Mouse (Mus musculus): Measurements from ENCODE around the gene Hist2h4.
"Not testable (repeated sequence)": the region's sequence is repeated elsewhere in the genome, so short reads cannot be mapped to it uniquely, and the experiment has no call there.

The Hist2h4 gene

GRCm38 (mm10) chr3:96262979-96263550 is at the start of gene Hist2h4:
Hist2h4 (minus strand) TSS chr3:96263311.
- DNase-seq (ENCODE audit: low read depth, low spot score), result peak; percentile 95

GRCm38 (mm10) chr3:96312341-96313098 is 49.4 kb upstream of the Hist2h4 start:
- DNase-seq (ENCODE audit: low read depth, low spot score), result no peak

- no peak for DNase-seq (ENCODE audit: low read depth, low spot score)
Measured at GRCm38 (mm10) chr3:96309441-96309840, 46.3 kb upstream of the Hist2h4 start.

GRCm38 (mm10) chr3:96306506-96306905 is 43.4 kb upstream of the Hist2h4 start:
- peak; percentile 37 for DNase-seq (ENCODE audit: low read depth, low spot score)

GRCm38 (mm10) chr3:96302076-96302475 is 39.0 kb upstream of the Hist2h4 start:
- no peak for DNase-seq (ENCODE audit: low read depth, low spot score)

GRCm38 (mm10) chr3:96300706-96301529 is 37.8 kb upstream of the Hist2h4 start:
- no peak for DNase-seq (ENCODE audit: low read depth, low spot score)

- no peak for DNase-seq (ENCODE audit: low read depth, low spot score)
Measured at GRCm38 (mm10) chr3:96299562-96299961, 36.5 kb upstream of the Hist2h4 start.

- DNase-seq (ENCODE audit: low read depth, low spot score), result no peak
Measured at GRCm38 (mm10) chr3:96298360-96298759, 35.2 kb upstream of the Hist2h4 start.

- DNase-seq (ENCODE audit: low read depth, low spot score), result no peak
Measured at GRCm38 (mm10) chr3:96293787-96294186, 30.7 kb upstream of the Hist2h4 start, which contains the start of gene Fcgr1. Fcgr1 (minus strand) TSS chr3:96293969.

- no peak for DNase-seq (ENCODE audit: low read depth, low spot score)
Measured at GRCm38 (mm10) chr3:96293368-96293767, 30.3 kb upstream of the Hist2h4 start.

GRCm38 (mm10) chr3:96292641-96293040 is 29.5 kb upstream of the Hist2h4 start:
- DNase-seq (ENCODE audit: low read depth, low spot score), result no peak

GRCm38 (mm10) chr3:96290727-96291126 is 27.6 kb upstream of the Hist2h4 start:
- DNase-seq (ENCODE audit: low read depth, low spot score), result not testable (repeated sequence)

GRCm38 (mm10) chr3:96289201-96289600 is 26.1 kb upstream of the Hist2h4 start:
- DNase-seq (ENCODE audit: low read depth, low spot score), result no peak

GRCm38 (mm10) chr3:96287334-96287733 is 24.2 kb upstream of the Hist2h4 start:
- DNase-seq (ENCODE audit: low read depth, low spot score), result not testable (repeated sequence)

GRCm38 (mm10) chr3:96284457-96284856 is 21.3 kb upstream of the Hist2h4 start:
- DNase-seq (ENCODE audit: low read depth, low spot score), result no peak

GRCm38 (mm10) chr3:96280660-96281059 is 17.5 kb upstream of the Hist2h4 start:
- DNase-seq (ENCODE audit: low read depth, low spot score), result no peak

- DNase-seq (ENCODE audit: low read depth, low spot score), result peak; percentile 96
Measured at GRCm38 (mm10) chr3:96277800-96278624, 14.9 kb upstream of the Hist2h4 start.

GRCm38 (mm10) chr3:96277428-96277799 is 14.3 kb upstream of the Hist2h4 start:
- DNase-seq (ENCODE audit: low read depth, low spot score), result peak; percentile 75

GRCm38 (mm10) chr3:96273591-96274465 is 10.7 kb upstream of the Hist2h4 start:
- peak; percentile 85 for DNase-seq (ENCODE audit: low read depth, low spot score)

Measured in CD4-positive helper T cell, adult 2 months (primary cell).